Comparison of ENCODE assay signal across 23 mouse cellular contexts in the genomic region with DNA sequence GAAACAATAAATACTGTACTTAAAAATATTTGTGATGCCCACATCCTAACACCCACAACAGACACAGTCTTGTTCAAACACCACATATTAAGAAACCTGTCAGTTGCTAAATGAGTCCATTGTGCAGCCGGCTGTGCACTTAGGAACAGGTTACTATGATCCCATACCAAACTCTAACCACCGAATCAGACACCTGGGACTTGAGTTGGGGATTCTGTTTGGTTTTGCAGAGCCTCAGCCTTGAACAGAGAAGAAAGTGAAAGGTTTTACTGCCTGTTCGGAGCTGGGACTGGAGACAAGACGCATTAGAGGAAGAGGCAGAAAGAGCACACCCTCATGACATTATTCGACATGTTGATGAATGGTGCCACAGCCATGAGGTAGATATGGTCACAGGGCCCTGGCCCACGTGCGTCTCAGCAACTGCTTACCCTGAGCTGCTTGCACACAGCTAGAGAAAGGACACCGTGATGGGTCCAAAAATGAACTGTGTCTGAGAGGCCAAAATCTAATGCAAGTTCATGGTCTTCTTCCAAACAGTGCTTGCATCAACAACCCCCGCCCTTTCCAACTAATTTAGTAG.
A peak's percentile ranks its signal among the peaks of the same experiment; 100 is the strongest.
DNase-seq lines count a peak whose midpoint lies in the region; ATAC-seq and TF ChIP-seq lines count a peak whose summit lies in the region.
"Had no signal": no experiment of that assay in that cellular context is flagged by ENCODE, and none has a peak within 500 bp of the region (broad histone marks: within the 10 kb centered on the region; RNA-seq: fewer than 3 reads in every experiment).

No protein-coding gene starts in this region.

- no peak overlapping the region for H3K4me2 ChIP-seq in lung, embryonic 14.5 days
- H3K4me2 ChIP-seq in CH12.LX (ENCODE audit: insufficient read depth, low read depth, poor library complexity, severe bottlenecking): peak overlapping the region; percentile 97
- no peak overlapping the region for H3K4me2 ChIP-seq in liver, postnatal 0 days (ENCODE audit: low read depth, low read length)
- H3K4me2 ChIP-seq: embryonic facial prominence, embryonic 15.5 days; heart, embryonic 11.5 days; hindbrain, embryonic 14.5 days; midbrain, embryonic 11.5 days; neural tube, embryonic 13.5 days had no signal

- TF ChIP-seq POLR2A in CH12.LX (IDR thresholded peaks at IDR 0.05; ENCODE audit: low read depth, low read length): no peak

- in situ Hi-C loops in CH12.LX (cut with MboI; ENCODE audit: low pct_ligation_motif_present, low pct_unique_long_range_greater_than_20kb, low sequenced_read_pairs): no loop called here

- no peak for TF ChIP-seq CTCF in lung, embryonic 14.5 days (IDR thresholded peaks at IDR 0.05; ENCODE audit: low read depth)
- TF ChIP-seq CTCF in CH12.LX (conservative IDR thresholded peaks at IDR 0.05 in 1 of 2, IDR thresholded peaks at IDR 0.05 in 1 of 2; ENCODE audit: low read depth in 2 of 2, low read length in 2 of 2): no peak
- no peak for TF ChIP-seq CTCF in liver, postnatal 0 days (IDR thresholded peaks at IDR 0.05; ENCODE audit: low read depth)

- H3K4me1 ChIP-seq in lung, embryonic 14.5 days (ENCODE audit: insufficient read depth): peaks cover 9% of the 10 kb centered on the region; the same call in 1 of the 2 replicates
- peaks cover 17 to 69% of the 10 kb centered on the region in 2 experiments for H3K4me1 ChIP-seq in CH12.LX (ENCODE audit: control insufficient read depth in 1 of 2, insufficient read depth in 2 of 2)
- H3K4me1 ChIP-seq in liver, postnatal 0 days (ENCODE audit: insufficient read depth): peaks cover 29% of the 10 kb centered on the region

- WGBS in lung, embryonic 14.5 days: 39% methylated on average over 9 of the region's 9 CpGs
- 36% methylated on average over 9 of the region's 9 CpGs for WGBS in liver, postnatal 0 days (ENCODE audit: insufficient replicate concordance)

- no peak for TF ChIP-seq RAD21 in CH12.LX (IDR thresholded peaks at IDR 0.05; ENCODE audit: low read depth, low read length)

- H3K4me3 ChIP-seq in lung, embryonic 14.5 days (ENCODE audit: low read depth, low read length): no peak overlapping the region
- H3K4me3 ChIP-seq in CH12.LX (replicated peaks in 1 of 3; ENCODE audit: low read depth in 2 of 3, low read length in 2 of 3, poor library complexity in 1 of 3): peak overlapping the region in 1 of 3 experiments; percentile 10
- H3K4me3 ChIP-seq in liver, postnatal 0 days (ENCODE audit: low read depth, low read length): no peak overlapping the region
- H3K4me3 ChIP-seq: embryonic facial prominence, embryonic 15.5 days; forebrain, embryonic 10.5 days; neural tube, embryonic 13.5 days had no signal

- no peaks in the 10 kb centered on the region for H3K27me3 ChIP-seq in lung, embryonic 14.5 days (ENCODE audit: insufficient read depth, low read length)
- no peaks in the 10 kb centered on the region for H3K27me3 ChIP-seq in CH12.LX (replicated peaks)
- no peaks in the 10 kb centered on the region for H3K27me3 ChIP-seq in liver, postnatal 0 days (ENCODE audit: insufficient read depth, low read length)
- H3K27me3 ChIP-seq: embryonic facial prominence, embryonic 15.5 days had no signal

- H3K79me2 ChIP-seq in CH12.LX (replicated peaks; ENCODE audit: control insufficient read depth, extremely low read depth, insufficient read depth, poor library complexity, severe bottlenecking): peaks cover 89% of the 10 kb centered on the region

- no peak overlapping the region for H3K9ac ChIP-seq in lung, embryonic 14.5 days
- H3K9ac ChIP-seq in CH12.LX (ENCODE audit: insufficient read depth, low read depth): peak overlapping the region; percentile 11
- no peak overlapping the region for H3K9ac ChIP-seq in liver, postnatal 0 days (replicated peaks)
- H3K9ac ChIP-seq: embryonic facial prominence, embryonic 15.5 days; hindbrain, embryonic 14.5 days; neural tube, embryonic 13.5 days had no signal

- no peaks in the 10 kb centered on the region for H3K9me3 ChIP-seq in lung, embryonic 14.5 days (ENCODE audit: low read depth, low read length)
- H3K9me3 ChIP-seq in CH12.LX (replicated peaks; ENCODE audit: low read length): peaks cover 7% of the 10 kb centered on the region
- H3K9me3 ChIP-seq in liver, postnatal 0 days (ENCODE audit: low read length): no peaks in the 10 kb centered on the region
- H3K9me3 ChIP-seq: embryonic facial prominence, embryonic 15.5 days; forebrain, embryonic 10.5 days; neural tube, embryonic 13.5 days had no signal

- H3K27ac ChIP-seq in lung, embryonic 14.5 days (ENCODE audit: low read depth): 0 out of 2 replicates have a peak overlapping the region, but pooled peaks have one; percentile 30
- H3K27ac ChIP-seq in CH12.LX (ENCODE audit: insufficient read depth, low read depth): peak overlapping the region; percentile 68
- peak overlapping the region; percentile 51; the same call in 1 of the 2 replicates for H3K27ac ChIP-seq in liver, postnatal 0 days (ENCODE audit: low read depth)
- H3K27ac ChIP-seq: embryonic facial prominence, embryonic 15.5 days; forebrain, embryonic 10.5 days; hindbrain, embryonic 14.5 days; neural tube, embryonic 13.5 days had no signal

- H3K36me3 ChIP-seq in lung, embryonic 14.5 days (ENCODE audit: insufficient read depth): no peaks in the 10 kb centered on the region
- H3K36me3 ChIP-seq in CH12.LX (replicated peaks in 1 of 2; ENCODE audit: control insufficient read depth in 1 of 2, insufficient read depth in 1 of 2, low read length in 1 of 2): peaks cover 27 to 31% of the 10 kb centered on the region in 2 experiments
- H3K36me3 ChIP-seq in liver, postnatal 0 days (replicated peaks; ENCODE audit: insufficient read depth, low read length): no peaks in the 10 kb centered on the region
- H3K36me3 ChIP-seq: embryonic facial prominence, embryonic 15.5 days; forebrain, embryonic 10.5 days; neural tube, embryonic 13.5 days had no signal

- dilution Hi-C loops in CH12.LX (cut with MboI; ENCODE audit: extremely low pct_ligation_motif_present, extremely low pct_unique_long_range_greater_than_20kb, low sequenced_read_pairs): no loop called here

- peak; percentile 18; the same call in 1 of the 2 replicates for TF ChIP-seq EP300 in CH12.LX (IDR thresholded peaks at IDR 0.05; ENCODE audit: low read length)
- TF ChIP-seq EP300 in liver, postnatal 0 days (IDR thresholded peaks at IDR 0.05; ENCODE audit: low read depth): no peak

- no peak for ATAC-seq in lung, embryonic 14.5 days (ENCODE audit: insufficient read depth)
- no peak for ATAC-seq in liver, postnatal 0 days
- ATAC-seq in granulocyte monocyte progenitor cell, adult 5-6 weeks (replicated peaks; ENCODE audit: poor library complexity, severe bottlenecking): no peak

- peak; percentile 35 for DNase-seq in embryo, embryonic 10.5 days (ENCODE audit: low spot score)
- DNase-seq in embryo, embryonic 11 days: no peak
- no peak for DNase-seq in lung, embryonic 14.5 days
- DNase-seq in lung, postnatal 36 days: no peak
- DNase-seq in CH12.LX (ENCODE audit: extremely low read depth): peak; percentile 86
- DNase-seq in liver, postnatal 0 days: no peak
- no peak for DNase-seq in cerebellum, postnatal 36 days
- DNase-seq: adrenal gland, adult 8-10 months; cerebellum, adult 11 months; cerebellum, postnatal 14 days; gastrocnemius, postnatal 36 days; heart, postnatal 14 days; kidney, adult 8-10 months; kidney, postnatal 4 days; lung, postnatal 10 days; right cerebral cortex, postnatal 25 days had no signal

TF ChIP-seq in CH12.LX, 34 proteins besides CTCF, POLR2A, EP300 and RAD21:
- TF ChIP-seq MXI1 (IDR thresholded peaks at IDR 0.05; ENCODE audit: low read depth, low read length) (peak; percentile 87), SIN3A (IDR thresholded peaks at IDR 0.05; ENCODE audit: low read length) (0 out of 2 replicates have a peak, but pooled peaks have one; percentile 12), JUND (conservative IDR thresholded peaks at IDR 0.05; ENCODE audit: low read depth, low read length) (0 out of 2 replicates have a peak, but pooled peaks have one; percentile 20), IRF4 (IDR thresholded peaks at IDR 0.05; ENCODE audit: low read depth, low read length) (peak; percentile 55), TCF12 (IDR thresholded peaks at IDR 0.05; ENCODE audit: low read depth, low read length) (peak; percentile 50; the same call in 1 of the 2 replicates), PAX5 (IDR thresholded peaks at IDR 0.05; ENCODE audit: low read length) (no peak), BHLHE40 (IDR thresholded peaks at IDR 0.05; ENCODE audit: low read depth, low read length) (peak; percentile 48), MAFK (IDR thresholded peaks at IDR 0.05; ENCODE audit: insufficient replicate concordance, low read length) (0 out of 2 replicates have a peak, but pooled peaks have one; percentile 31), MYC (IDR thresholded peaks at IDR 0.05; ENCODE audit: low read depth, low read length) (peak; percentile 92), ZMIZ1 (IDR thresholded peaks at IDR 0.05; ENCODE audit: low read depth, low read length) (no peak), MAX (IDR thresholded peaks at IDR 0.05; ENCODE audit: low read length) (peak; percentile 86), ETS1 (conservative IDR thresholded peaks at IDR 0.05; ENCODE audit: low read depth, low read length) (peak; percentile 70), ZC3H11A (IDR thresholded peaks at IDR 0.05; ENCODE audit: low read depth, low read length) (no peak)
TF ChIP-seq in CH12.LX: peak in this region for 10.

Comparison
In these comparisons a context has a peak if more than half of its experiments do, and no peak if none do; other contexts are left out.
1. DNase-seq: peak in embryo, embryonic 10.5 days (single experiment) and CH12.LX (single experiment); none in embryo, embryonic 11 days (single experiment), lung, embryonic 14.5 days (single experiment), lung, postnatal 36 days (single experiment), liver, postnatal 0 days (single experiment) and cerebellum, postnatal 36 days (0 of 2).
2. Peak in every context shown above with its lines, with median percentiles within 50 percentile points of each other: H3K27ac ChIP-seq.